Mouse (Mus musculus): Measurements from ENCODE around the gene Zfp326. TPM values are rescaled to one million over a fixed set of nuclear protein-coding genes. Genes with fewer than 3 reads are reported as not detected.

Gene Zfp326
- total RNA-seq (2014; rRNA removed) (17.7 and 30.5 TPM in 2 replicates), polyA plus RNA-seq (2015; fragmentation: Nextera tagmentation; extraction: Ambion mirVana) (26.6 and 40.8 TPM in 2 replicates)

DNA sequence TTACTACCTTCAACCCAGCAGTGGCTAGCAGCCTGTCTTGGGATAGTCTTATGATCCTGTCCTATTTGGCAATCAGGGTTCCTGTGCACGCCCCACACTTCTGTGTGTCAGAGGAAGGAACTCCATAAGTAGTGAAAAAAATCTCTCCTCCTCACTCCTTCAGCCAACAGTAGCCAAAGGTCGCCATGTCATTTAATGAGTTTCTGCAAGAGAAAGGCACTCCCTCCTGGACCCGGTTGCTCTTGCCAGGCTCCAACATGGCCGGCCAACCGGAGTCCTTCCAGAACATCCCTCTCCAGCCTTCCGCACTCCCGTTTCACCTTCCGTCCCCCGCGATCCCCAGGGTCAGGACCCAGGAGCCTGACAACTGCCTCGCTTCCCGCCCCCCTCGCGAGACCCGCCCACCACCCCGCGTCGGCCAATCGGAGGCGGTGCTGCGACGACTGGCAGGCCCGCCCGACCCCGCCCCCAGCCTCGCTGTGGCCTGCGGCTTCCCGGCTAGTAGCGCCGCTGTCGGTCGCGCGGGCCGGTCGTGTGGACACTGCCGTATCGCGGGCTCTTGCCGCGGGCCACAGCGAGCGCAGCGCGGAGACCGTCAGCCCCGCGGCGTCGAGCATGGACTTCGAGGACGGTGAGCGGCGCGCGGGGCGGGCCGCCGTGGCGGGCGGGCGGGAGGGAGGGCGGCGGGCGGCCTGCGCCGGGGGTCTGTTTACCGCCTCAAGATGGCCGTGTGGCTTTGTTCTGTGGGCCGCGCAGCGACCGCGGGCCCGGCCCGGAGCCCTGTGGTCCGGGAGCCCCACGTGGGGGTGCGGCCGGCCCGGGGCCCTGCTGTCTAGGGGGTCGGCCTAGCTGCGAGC lies at the start of gene Zfp326:
TSS of gene Zfp326 (plus strand) at position 498 of the 857 bp plus-strand sequence.
- peak; percentile 94 for ATAC-seq (ENCODE audit: low FRiP score)

DNA sequence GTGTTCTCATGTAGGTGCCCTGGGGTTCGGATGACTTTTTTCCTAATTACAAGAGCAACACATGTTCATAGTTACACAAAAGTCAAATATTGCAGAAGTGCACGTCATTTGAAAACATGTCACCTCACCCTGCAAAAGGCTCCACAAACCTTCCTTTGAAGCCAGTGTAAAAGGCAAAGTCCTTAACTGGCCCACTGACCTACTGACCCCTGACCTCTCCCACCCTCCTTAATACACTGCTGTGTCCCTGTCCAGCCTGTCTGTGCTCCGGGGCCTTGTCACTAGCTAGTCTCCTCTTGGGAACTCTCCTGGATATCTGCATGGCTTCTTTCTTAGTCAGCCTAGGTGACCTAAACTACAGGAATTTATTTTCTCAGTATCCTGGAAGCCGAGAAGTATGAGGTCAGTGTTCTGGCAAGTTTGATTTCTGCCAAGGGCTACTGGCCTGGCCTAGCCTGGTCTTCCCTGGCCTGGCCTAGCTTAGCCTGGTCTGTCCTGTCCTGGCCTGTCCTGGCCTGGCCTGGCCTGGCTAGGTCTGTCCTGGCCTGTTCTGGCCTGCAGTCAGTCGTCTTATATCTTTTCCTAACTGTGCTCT lies 49.4 kb upstream of the Zfp326 start:
- Histone ChIP-seq H3K36me3 (ENCODE audit: insufficient read depth, low read length) (no peaks in the 10 kb centered on the region), H3K9me3 (ENCODE audit: low read length) (no peaks in the 10 kb centered on the region), H3K4me2 (ENCODE audit: low read depth, low read length, poor library complexity, severe bottlenecking) (no peak overlapping the region), H3K27ac (ENCODE audit: low read depth, low read length) (no peak overlapping the region), H3K4me1 (ENCODE audit: insufficient read depth, low read length) (no peaks in the 10 kb centered on the region; the same call in 1 of the 2 replicates), H3K9ac (replicated peaks; ENCODE audit: low read length, poor library complexity, severe bottlenecking) (no peak overlapping the region), H3K4me3 (ENCODE audit: low read depth, low read length) (no peak overlapping the region), H3K27me3 (ENCODE audit: insufficient read depth, low read length) (no peaks in the 10 kb centered on the region)
- no peak for TF ChIP-seq CTCF (IDR thresholded peaks at IDR 0.05)
- DNase-seq (ENCODE audit: low spot score) (no peak), ATAC-seq (ENCODE audit: low FRiP score) (no peak)
- WGBS, result 68% methylated on average over 5 of the region's 5 CpGs

More for the DNA sequence above, at the start of gene Zfp326:
- Histone ChIP-seq H3K4me2 (ENCODE audit: low read depth, low read length, poor library complexity, severe bottlenecking) (peak within 1 kb of the TSS; percentile 77), H3K4me3 (ENCODE audit: low read depth, low read length) (peak within 1 kb of the TSS; percentile 95), H3K27me3 (ENCODE audit: insufficient read depth, low read length) (no peaks in the 10 kb centered on the region), H3K4me1 (ENCODE audit: insufficient read depth, low read length) (peaks cover 9% of the 10 kb centered on the region), H3K36me3 (ENCODE audit: insufficient read depth, low read length) (no peaks in the 10 kb centered on the region), H3K9ac (replicated peaks; ENCODE audit: low read length, poor library complexity, severe bottlenecking) (peak within 1 kb of the TSS; percentile 96), H3K27ac (ENCODE audit: low read depth, low read length) (peak within 1 kb of the TSS; percentile 94), H3K9me3 (ENCODE audit: low read length) (no peaks in the 10 kb centered on the region)
- WGBS, result under 1% methylated on average over 44 of the region's 83 CpGs
- DNase-seq (ENCODE audit: low spot score), result peak; percentile 93
- TF ChIP-seq CTCF (IDR thresholded peaks at IDR 0.05), result no peak

DNA sequence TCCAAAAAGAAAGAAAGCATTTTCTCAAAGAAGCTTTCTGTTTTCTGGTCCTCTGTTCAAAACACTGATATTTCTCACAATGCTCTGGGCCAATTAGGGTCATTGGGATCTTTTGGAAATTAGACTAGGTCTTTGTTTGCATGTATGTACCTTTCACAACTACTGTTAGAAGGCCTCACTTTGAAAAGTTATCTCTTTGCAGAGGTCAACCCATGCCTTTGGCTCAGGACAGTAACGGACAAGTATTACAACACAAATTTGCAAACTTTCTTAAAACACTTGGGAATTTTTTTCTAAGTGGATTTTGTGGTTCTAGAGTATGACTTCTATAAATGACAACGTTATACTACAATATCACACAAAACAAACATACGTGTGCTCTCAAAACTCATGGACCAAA lies 48.3 kb upstream of the Zfp326 start:
- no peak for TF ChIP-seq CTCF (IDR thresholded peaks at IDR 0.05)
- no peaks in the 10 kb centered on the region for H3K27me3 ChIP-seq (ENCODE audit: insufficient read depth, low read length)
- H3K9me3 ChIP-seq (ENCODE audit: low read length), result no peaks in the 10 kb centered on the region
- H3K9ac ChIP-seq (replicated peaks; ENCODE audit: low read length, poor library complexity, severe bottlenecking), result no peak overlapping the region
- DNase-seq (ENCODE audit: low spot score) (no peak), ATAC-seq (ENCODE audit: low FRiP score) (no peak)
- no peak overlapping the region for H3K4me3 ChIP-seq (ENCODE audit: low read depth, low read length)
- H3K27ac ChIP-seq (ENCODE audit: low read depth, low read length), result no peak overlapping the region
- no peaks in the 10 kb centered on the region; the same call in 1 of the 2 replicates for H3K4me1 ChIP-seq (ENCODE audit: insufficient read depth, low read length)
- H3K4me2 ChIP-seq (ENCODE audit: low read depth, low read length, poor library complexity, severe bottlenecking), result no peak overlapping the region
- no peaks in the 10 kb centered on the region for H3K36me3 ChIP-seq (ENCODE audit: insufficient read depth, low read length)
- WGBS, result 94% methylated on average over 3 of the region's 3 CpGs

DNA sequence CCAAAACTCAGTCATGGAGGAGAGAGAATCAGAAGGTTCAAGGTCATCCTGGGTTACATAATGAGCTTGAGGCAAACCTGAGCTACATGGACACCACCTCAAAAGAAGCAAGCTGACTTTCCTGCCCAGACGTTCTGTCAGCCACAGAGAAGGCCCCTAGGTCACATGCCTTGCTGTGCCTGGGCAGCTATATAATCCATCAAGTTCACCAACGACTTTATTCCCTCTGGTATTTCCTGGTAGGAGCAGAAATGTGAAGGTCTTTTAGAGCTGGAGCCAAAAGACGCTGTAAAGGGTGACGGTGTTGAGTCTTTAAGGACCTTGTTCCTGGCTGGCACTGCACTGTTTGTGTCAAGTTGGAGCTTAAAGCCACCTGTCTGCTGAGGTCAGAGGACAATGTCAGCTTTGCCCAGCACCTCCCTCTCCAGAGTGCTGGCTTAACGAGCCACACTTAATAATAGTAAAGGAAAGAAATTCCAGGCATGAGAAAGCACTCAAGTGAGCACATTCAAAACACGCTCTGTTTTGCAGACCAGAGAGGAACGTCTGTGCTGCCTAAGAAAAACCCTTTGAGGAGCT lies 47.3 kb upstream of the Zfp326 start:
- no peaks in the 10 kb centered on the region for H3K9me3 ChIP-seq (ENCODE audit: low read length)
- DNase-seq (ENCODE audit: low spot score) (no peak), ATAC-seq (ENCODE audit: low FRiP score) (no peak)
- no peak overlapping the region for H3K27ac ChIP-seq (ENCODE audit: low read depth, low read length)
- H3K27me3 ChIP-seq (ENCODE audit: insufficient read depth, low read length), result no peaks in the 10 kb centered on the region
- H3K4me1 ChIP-seq (ENCODE audit: insufficient read depth, low read length), result no peaks in the 10 kb centered on the region
- WGBS, result 57% methylated on average over 7 of the region's 7 CpGs
- no peak overlapping the region for H3K4me2 ChIP-seq (ENCODE audit: low read depth, low read length, poor library complexity, severe bottlenecking)
- no peaks in the 10 kb centered on the region for H3K36me3 ChIP-seq (ENCODE audit: insufficient read depth, low read length)
- no peak overlapping the region for H3K4me3 ChIP-seq (ENCODE audit: low read depth, low read length)
- no peak for TF ChIP-seq CTCF (IDR thresholded peaks at IDR 0.05)
- H3K9ac ChIP-seq (replicated peaks; ENCODE audit: low read length, poor library complexity, severe bottlenecking), result no peak overlapping the region

DNA sequence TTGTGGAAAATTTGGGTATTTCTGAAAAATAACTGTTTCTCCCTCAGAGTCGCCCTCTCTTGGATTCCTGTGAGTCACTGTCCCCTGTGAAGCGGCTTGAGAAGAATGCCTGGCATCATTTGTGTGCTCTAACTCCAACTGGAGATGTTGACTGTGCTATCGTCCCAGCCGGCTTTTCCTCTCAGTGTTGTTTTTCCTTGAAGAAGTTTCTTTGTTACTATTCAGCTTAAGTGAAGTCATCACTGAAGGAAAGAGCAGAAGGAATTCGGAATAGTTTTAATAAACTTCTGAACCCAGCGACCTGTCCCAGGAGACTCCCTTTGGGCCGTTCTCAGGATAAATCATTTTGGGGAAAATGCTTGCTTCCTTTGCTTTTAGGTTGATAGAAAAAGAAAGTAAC lies 44.2 kb upstream of the Zfp326 start:
- Histone ChIP-seq H3K36me3 (ENCODE audit: insufficient read depth, low read length) (no peaks in the 10 kb centered on the region), H3K4me1 (ENCODE audit: insufficient read depth, low read length) (no peaks in the 10 kb centered on the region), H3K27ac (ENCODE audit: low read depth, low read length) (no peak overlapping the region), H3K9me3 (ENCODE audit: low read length) (no peaks in the 10 kb centered on the region), H3K9ac (replicated peaks; ENCODE audit: low read length, poor library complexity, severe bottlenecking) (no peak overlapping the region), H3K4me2 (ENCODE audit: low read depth, low read length, poor library complexity, severe bottlenecking) (no peak overlapping the region), H3K4me3 (ENCODE audit: low read depth, low read length) (no peak overlapping the region), H3K27me3 (ENCODE audit: insufficient read depth, low read length) (no peaks in the 10 kb centered on the region)
- no peak for DNase-seq (ENCODE audit: low spot score)
- TF ChIP-seq CTCF (IDR thresholded peaks at IDR 0.05), result no peak
- WGBS, result 74% methylated on average over 7 of the region's 7 CpGs
- no peak for ATAC-seq (ENCODE audit: low FRiP score)

DNA sequence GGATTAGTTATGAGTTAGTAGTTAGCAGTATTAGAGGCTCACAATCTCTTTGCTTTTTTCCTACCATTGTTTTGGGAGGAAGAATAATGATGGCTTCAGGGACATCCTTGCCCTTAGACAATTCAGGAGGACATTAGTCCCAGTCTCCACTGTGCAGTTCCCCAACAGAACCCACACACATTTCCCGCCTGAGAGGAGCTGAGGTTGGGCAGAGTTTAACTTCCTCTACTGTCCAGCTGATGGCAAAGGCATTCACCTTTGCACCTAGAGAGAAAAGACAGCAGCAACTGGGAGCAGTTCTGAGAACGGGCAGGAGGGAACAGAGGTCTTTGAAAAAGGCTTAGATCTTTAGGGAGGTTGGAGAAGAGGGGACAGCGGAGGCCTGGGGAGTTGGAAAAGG lies 42.4 kb upstream of the Zfp326 start:
- no peak overlapping the region for H3K27ac ChIP-seq (ENCODE audit: low read depth, low read length)
- H3K36me3 ChIP-seq (ENCODE audit: insufficient read depth, low read length), result no peaks in the 10 kb centered on the region
- DNase-seq (ENCODE audit: low spot score), result no peak
- H3K27me3 ChIP-seq (ENCODE audit: insufficient read depth, low read length), result no peaks in the 10 kb centered on the region
- WGBS, result 73% methylated on average over 3 of the region's 3 CpGs
- H3K4me1 ChIP-seq (ENCODE audit: insufficient read depth, low read length), result no peaks in the 10 kb centered on the region
- no peak overlapping the region for H3K9ac ChIP-seq (replicated peaks; ENCODE audit: low read length, poor library complexity, severe bottlenecking)
- TF ChIP-seq CTCF (IDR thresholded peaks at IDR 0.05), result no peak
- no peak overlapping the region for H3K4me3 ChIP-seq (ENCODE audit: low read depth, low read length)
- no peak overlapping the region for H3K4me2 ChIP-seq (ENCODE audit: low read depth, low read length, poor library complexity, severe bottlenecking)
- H3K9me3 ChIP-seq (ENCODE audit: low read length), result no peaks in the 10 kb centered on the region
- no peak for ATAC-seq (ENCODE audit: low FRiP score)

Measured in midbrain, postnatal 0 days (tissue).